Mouse (Mus musculus) kidney, embryonic 14.5 days (tissue): ENCODE results near the gene Gfod1. TPM values are rescaled to one million over a fixed set of nuclear protein-coding genes. Genes with fewer than 3 reads are reported as not detected.
A peak's percentile ranks its signal among the peaks of the same experiment; 100 is the strongest.

ENCODE experiments used
- ATAC-seq: fragments of 200-750 bp; cut with Nextera tagmentation; 2 replicates; pipeline ENCODE4 v1.8.0; 2017; ENCODE audit warnings: moderate number of reproducible peaks, mild to moderate bottlenecking, moderate TSS enrichment, moderate library complexity; ENCODE audit not compliant: low FRiP score, low TSS enrichment
- H3K27ac ChIP-seq: fragments of 300-500 bp; sonication (generic); 2 replicates; pipeline ENCODE4 v1.5.1; 2014; ENCODE audit warnings: low read depth, mild to moderate bottlenecking, low read length, moderate library complexity, mixed read lengths
- H3K27me3 ChIP-seq: fragments of 300-500 bp; sonication (generic); 2 replicates; pipeline ENCODE4 v1.6.1; 2014; ENCODE audit warnings: mild to moderate bottlenecking, low read length; ENCODE audit not compliant: control insufficient read depth, insufficient read depth
- H3K36me3 ChIP-seq: fragments of 300-500 bp; sonication (generic); 2 replicates; pipeline ENCODE4 v1.6.1; 2014; ENCODE audit warnings: low read length, mixed read lengths; ENCODE audit not compliant: control insufficient read depth, insufficient read depth
- H3K4me1 ChIP-seq: fragments of 300-500 bp; sonication (generic); 2 replicates; pipeline ENCODE4 v1.6.1; 2014; ENCODE audit warnings: low read length, mixed read lengths; ENCODE audit not compliant: control insufficient read depth, insufficient read depth
- H3K4me2 ChIP-seq: fragments of 300-500 bp; sonication (generic); replicated peaks from 2 replicates; pipeline ENCODE4 v1.6.1; 2014; ENCODE audit warnings: low read depth, mild to moderate bottlenecking, low read length
- H3K4me3 ChIP-seq: fragments of 300-500 bp; sonication (generic); 2 replicates; pipeline ENCODE4 v1.5.1; 2014; ENCODE audit warnings: mild to moderate bottlenecking, low read length
- H3K9ac ChIP-seq: fragments of 300-500 bp; sonication (generic); 2 replicates; pipeline ENCODE4 v1.6.1; 2014; ENCODE audit warnings: low read depth, mild to moderate bottlenecking, low read length, moderate library complexity
- H3K9me3 ChIP-seq: fragments of 300-500 bp; sonication (generic); 2 replicates; pipeline ENCODE4 v1.6.1; 2016; ENCODE audit warnings: low read length; ENCODE audit not compliant: control insufficient read depth
- WGBS: fragments of 180-500 bp; shearing (Covaris S2); extraction: QIAGEN DNeasy Blood & Tissue Kit; methylation state at CpG from one replicate; pipeline ENCODE4 v1.1.7; 2014; 5-methylcytosine and 5-hydroxymethylcytosine counted together
- polyA plus RNA-seq: library from polyadenylated mRNA; unstranded; fragments of >200 nt; fragmentation: Nextera tagmentation; extraction: Ambion mirVana; gene quantifications from 2 replicates; pipeline ENCODE4 v1.2.1, GENCODE M21; 2014

Gene Gfod1
- polyA plus RNA-seq, 1 experiment from 2014 or later = 0.41 TPM

- no peak overlapping the region for H3K4me2 ChIP-seq
- WGBS = 59% methylated on average over 4 of the region's 4 CpGs
- no peaks in the 10 kb centered on the region for H3K9me3 ChIP-seq
- no peak overlapping the region for H3K9ac ChIP-seq
- no peaks in the 10 kb centered on the region for H3K4me1 ChIP-seq
- ATAC-seq = no peak
- H3K36me3 ChIP-seq = no peaks in the 10 kb centered on the region
- no peak overlapping the region for H3K4me3 ChIP-seq
- H3K27ac ChIP-seq = no peak overlapping the region
- no peaks in the 10 kb centered on the region; the same call in 1 of the 2 replicates for H3K27me3 ChIP-seq
These were observed 11.1 kb downstream of the Gfod1 start for GRCm38 (mm10) chr13:43292892-43293291.

GRCm38 (mm10) chr13:43289076-43289475 lies 14.9 kb downstream of the Gfod1 start:
- Histone ChIP-seq H3K36me3 (no peaks in the 10 kb centered on the region), H3K27me3 (no peaks in the 10 kb centered on the region), H3K4me3 (no peak overlapping the region), H3K27ac (no peak overlapping the region), H3K4me2 (no peak overlapping the region), H3K4me1 (no peaks in the 10 kb centered on the region), H3K9me3 (no peaks in the 10 kb centered on the region), H3K9ac (no peak overlapping the region)
- ATAC-seq = no peak
- 81% methylated on average over 6 of the region's 6 CpGs for WGBS

DNA sequence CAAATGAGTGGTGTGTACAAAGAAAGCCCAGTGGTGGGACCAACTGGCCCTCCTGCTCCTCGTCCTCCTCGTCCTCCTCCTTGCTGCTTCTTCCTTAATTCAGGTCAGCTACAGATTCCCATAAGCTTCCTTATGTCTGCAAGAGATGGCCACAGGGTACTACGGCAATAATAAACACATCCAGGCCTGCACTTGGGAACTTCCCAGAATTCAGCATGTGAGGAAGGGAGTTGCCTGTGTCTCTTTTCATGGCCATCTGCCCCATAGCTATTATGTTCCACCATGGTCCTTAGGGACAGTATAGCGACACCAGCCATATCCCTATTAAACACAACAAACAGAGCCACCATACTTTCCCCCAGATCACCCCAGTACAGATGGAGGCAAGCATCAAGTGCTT lies 15.5 kb downstream of the Gfod1 start:
- Histone ChIP-seq H3K9ac (no peak overlapping the region), H3K4me3 (no peak overlapping the region), H3K4me1 (no peaks in the 10 kb centered on the region), H3K4me2 (no peak overlapping the region), H3K9me3 (no peaks in the 10 kb centered on the region), H3K27me3 (no peaks in the 10 kb centered on the region), H3K27ac (no peak overlapping the region), H3K36me3 (no peaks in the 10 kb centered on the region)
- 77% methylated on average over 4 of the region's 4 CpGs for WGBS
- ATAC-seq = no peak

DNA sequence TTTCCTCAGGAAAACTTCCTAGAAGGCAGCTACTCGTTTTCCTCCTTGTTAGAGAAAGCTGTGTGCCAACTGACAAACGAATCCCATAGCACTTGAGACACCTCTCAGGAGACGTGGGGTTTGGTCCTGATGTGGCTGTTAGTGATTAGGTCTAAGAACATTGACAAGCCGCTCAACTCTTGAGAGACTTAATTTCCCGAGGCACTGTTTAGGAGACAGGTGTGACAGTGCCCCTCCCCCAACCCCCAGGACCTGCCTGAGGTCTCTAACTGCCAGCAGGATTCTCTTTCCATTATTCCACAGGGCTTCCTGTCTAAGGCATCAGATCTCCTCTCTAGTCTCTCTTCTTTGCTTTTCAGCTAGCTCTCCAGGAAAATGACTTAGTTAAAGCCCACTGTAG lies 15.9 kb downstream of the Gfod1 start:
- no peak overlapping the region for H3K4me3 ChIP-seq
- H3K27ac ChIP-seq = no peak overlapping the region
- no peak overlapping the region for H3K9ac ChIP-seq
- no peak overlapping the region for H3K4me2 ChIP-seq
- no peaks in the 10 kb centered on the region for H3K4me1 ChIP-seq
- no peaks in the 10 kb centered on the region for H3K27me3 ChIP-seq
- no peaks in the 10 kb centered on the region for H3K36me3 ChIP-seq
- ATAC-seq = no peak
- no peaks in the 10 kb centered on the region for H3K9me3 ChIP-seq
- WGBS = 41% methylated on average over 5 of the region's 5 CpGs

DNA sequence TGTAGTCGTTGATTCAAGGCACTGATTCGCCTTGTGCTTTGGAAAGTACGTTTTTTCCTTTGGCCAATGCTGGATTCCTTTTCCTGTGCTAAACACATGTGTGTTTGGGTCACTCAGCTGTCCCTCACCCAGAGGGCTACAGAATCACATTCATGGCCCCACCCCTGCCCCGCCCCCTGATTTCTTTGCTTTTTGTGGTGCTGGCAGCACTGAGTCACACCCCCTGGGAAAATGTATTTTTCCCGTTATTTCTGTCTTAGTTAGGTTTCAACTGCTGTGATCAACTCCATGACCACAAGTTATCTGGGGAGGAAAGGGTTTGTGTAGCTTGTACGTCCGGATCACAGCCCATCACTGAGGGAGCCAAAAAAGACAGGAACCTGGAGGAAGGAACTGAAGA lies 17.1 kb downstream of the Gfod1 start:
- H3K4me2 ChIP-seq = no peak overlapping the region
- no peaks in the 10 kb centered on the region for H3K9me3 ChIP-seq
- H3K27me3 ChIP-seq = no peaks in the 10 kb centered on the region
- H3K4me1 ChIP-seq = no peaks in the 10 kb centered on the region
- WGBS = 70% methylated on average over 7 of the region's 7 CpGs
- no peaks in the 10 kb centered on the region for H3K36me3 ChIP-seq
- H3K4me3 ChIP-seq = no peak overlapping the region
- H3K9ac ChIP-seq = no peak overlapping the region
- H3K27ac ChIP-seq = no peak overlapping the region
- no peak for ATAC-seq

DNA sequence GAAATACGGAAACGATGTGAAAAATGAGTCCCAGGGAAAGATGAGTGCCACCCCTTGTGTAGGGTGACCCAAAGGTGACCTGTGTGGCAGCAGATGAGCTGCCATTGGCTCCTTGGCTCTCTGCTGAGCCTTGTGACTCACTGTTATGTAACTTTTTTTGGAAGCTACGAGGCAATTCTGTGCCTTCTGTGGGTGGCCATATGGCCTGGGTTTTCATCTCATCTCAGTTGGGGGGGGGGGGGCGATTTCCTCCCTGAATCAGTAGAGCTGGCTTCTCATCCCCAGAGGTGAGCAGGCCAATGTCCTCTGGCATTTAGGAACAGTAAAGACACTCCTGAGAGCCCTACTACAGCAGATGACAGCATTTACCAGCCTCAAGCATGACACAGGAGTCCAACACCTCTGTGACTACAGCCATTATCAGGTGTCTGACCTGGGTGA lies 19.2 kb downstream of the Gfod1 start:
- no peak for ATAC-seq
- no peaks in the 10 kb centered on the region for H3K4me1 ChIP-seq
- H3K27me3 ChIP-seq = no peaks in the 10 kb centered on the region
- WGBS = 93% methylated on average over 4 of the region's 4 CpGs
- H3K27ac ChIP-seq = no peak overlapping the region
- H3K9me3 ChIP-seq = no peaks in the 10 kb centered on the region
- no peak overlapping the region for H3K4me3 ChIP-seq
- no peaks in the 10 kb centered on the region for H3K36me3 ChIP-seq
- H3K4me2 ChIP-seq = no peak overlapping the region
- no peak overlapping the region for H3K9ac ChIP-seq

GRCm38 (mm10) chr13:43273906-43274305 lies 30.1 kb downstream of the Gfod1 start:
- no peak overlapping the region for H3K9ac ChIP-seq
- H3K9me3 ChIP-seq = 0 out of 2 replicates have a peak, but pooled peaks cover 8% of the 10 kb centered on the region
- ATAC-seq = peak; percentile 62; the same call in 1 of the 2 replicates
- no peak overlapping the region for H3K4me2 ChIP-seq
- WGBS = 37% methylated on average over 14 of the region's 14 CpGs
- H3K4me1 ChIP-seq = peaks cover 10% of the 10 kb centered on the region
- no peak overlapping the region for H3K4me3 ChIP-seq
- no peaks in the 10 kb centered on the region for H3K36me3 ChIP-seq
- H3K27me3 ChIP-seq = peaks cover 2% of the 10 kb centered on the region; the same call in 1 of the 2 replicates
- H3K27ac ChIP-seq = no peak overlapping the region

DNA sequence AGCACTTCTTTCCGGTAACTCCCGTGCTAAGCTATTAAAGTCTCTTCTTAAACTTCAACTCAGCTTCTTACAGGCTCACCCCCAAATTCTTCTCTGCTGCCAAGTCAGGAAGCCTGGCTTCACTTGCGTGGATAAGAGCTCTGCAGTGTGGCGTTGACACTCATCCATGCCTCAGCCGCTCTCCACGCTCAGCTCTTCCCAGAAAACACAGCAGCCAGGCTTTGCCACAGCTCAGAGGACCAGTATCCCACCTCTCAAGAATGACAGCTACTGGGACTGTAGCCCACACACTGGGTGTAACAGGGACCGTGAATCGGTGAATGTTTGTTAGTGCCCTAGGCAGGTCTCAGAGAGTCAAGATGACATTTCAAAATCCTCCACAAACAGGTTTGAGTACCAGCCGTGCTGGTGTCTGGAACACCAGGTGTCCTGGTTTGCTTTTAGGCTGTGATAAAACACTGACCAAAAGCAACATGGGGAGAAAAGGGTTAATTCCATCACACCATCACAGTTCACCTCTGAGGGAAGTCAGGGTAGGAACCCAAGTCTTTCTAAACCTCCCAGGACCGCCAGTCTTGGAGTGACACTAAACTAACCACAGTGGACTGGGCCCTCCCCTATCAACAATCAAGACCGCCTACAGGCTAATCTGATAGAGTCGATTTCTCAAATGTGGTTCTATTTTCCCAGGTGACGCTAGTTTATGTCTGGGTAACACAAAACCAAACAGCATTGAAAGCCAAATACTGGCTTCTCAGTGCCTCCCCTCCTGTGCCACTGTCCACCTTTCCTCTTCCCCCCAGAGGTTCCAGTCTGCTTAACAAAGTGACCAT lies 31.5 kb downstream of the Gfod1 start:
- peaks cover 10% of the 10 kb centered on the region for H3K4me1 ChIP-seq
- H3K4me3 ChIP-seq = no peak overlapping the region
- H3K9ac ChIP-seq = no peak overlapping the region
- no peak for ATAC-seq
- H3K36me3 ChIP-seq = no peaks in the 10 kb centered on the region
- 0 out of 2 replicates have a peak, but pooled peaks cover 8% of the 10 kb centered on the region for H3K9me3 ChIP-seq
- no peak overlapping the region for H3K27ac ChIP-seq
- WGBS = 72% methylated on average over 13 of the region's 13 CpGs
- H3K4me2 ChIP-seq = no peak overlapping the region
- H3K27me3 ChIP-seq = peaks cover 2% of the 10 kb centered on the region; the same call in 1 of the 2 replicates

GRCm38 (mm10) chr13:43271481-43271880 lies 32.5 kb downstream of the Gfod1 start:
- no peak for ATAC-seq
- H3K27ac ChIP-seq = no peak overlapping the region
- peaks cover 2% of the 10 kb centered on the region; the same call in 1 of the 2 replicates for H3K27me3 ChIP-seq
- 78% methylated on average over 9 of the region's 9 CpGs for WGBS
- peaks cover 10% of the 10 kb centered on the region for H3K4me1 ChIP-seq
- H3K36me3 ChIP-seq = no peaks in the 10 kb centered on the region
- H3K4me3 ChIP-seq = no peak overlapping the region
- no peak overlapping the region for H3K9ac ChIP-seq
- H3K9me3 ChIP-seq = 0 out of 2 replicates have a peak, but pooled peaks cover under 1% of the 10 kb centered on the region
- no peak overlapping the region for H3K4me2 ChIP-seq
